15 mouse cellular contexts compared by ENCODE assay signal in the genomic region with DNA sequence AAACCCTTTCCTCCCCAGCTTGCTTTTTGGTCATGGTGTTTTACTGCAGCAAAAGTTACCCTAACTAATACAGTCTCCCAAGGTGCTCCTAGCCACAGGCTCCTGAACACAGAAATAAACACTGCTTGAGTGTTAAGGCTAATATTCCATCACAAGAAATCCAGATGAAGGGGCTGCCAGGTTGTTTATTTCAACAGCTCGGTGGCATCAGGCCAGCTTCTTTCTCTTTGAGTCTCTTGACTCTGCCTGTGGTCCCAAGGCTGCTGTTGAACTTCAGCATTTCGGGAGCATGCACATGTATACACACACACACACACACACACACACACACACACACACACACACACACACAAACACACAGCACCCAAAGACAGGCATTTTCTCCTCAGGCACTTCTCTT. TPM values are rescaled to one million over a fixed set of nuclear protein-coding genes. Genes with fewer than 3 reads are reported as not detected.
A peak's percentile ranks its signal among the peaks of the same experiment; 100 is the strongest.
DNase-seq lines count a peak whose midpoint lies in the region; ATAC-seq and TF ChIP-seq lines count a peak whose summit lies in the region.
"Had no signal": no experiment of that assay in that cellular context is flagged by ENCODE, and none has a peak within 500 bp of the region (broad histone marks: within the 10 kb centered on the region; RNA-seq: fewer than 3 reads in every experiment).

No protein-coding gene starts in this region.

- no peaks in the 10 kb centered on the region for H3K9me3 ChIP-seq in liver, embryonic 11.5 days (ENCODE audit: control insufficient read depth, low read length)
- no peaks in the 10 kb centered on the region for H3K9me3 ChIP-seq in intestine, postnatal 0 days (ENCODE audit: control insufficient read depth)
- H3K9me3 ChIP-seq: embryonic facial prominence, embryonic 13.5 days; G1E; heart, embryonic 13.5 days; lung, embryonic 15.5 days; midbrain, embryonic 15.5 days had no signal

- H3K4me3 ChIP-seq in liver, adult 2 months (ENCODE audit: insufficient read depth, low read depth, low read length), result no peak overlapping the region
- H3K4me3 ChIP-seq in liver, embryonic 11.5 days (ENCODE audit: low read depth, low read length), result no peak overlapping the region
- no peak overlapping the region for H3K4me3 ChIP-seq in bone marrow, adult 2 months (replicated peaks; ENCODE audit: control insufficient read depth, low read depth, low read length)
- H3K4me3 ChIP-seq in intestine, postnatal 0 days (ENCODE audit: low read depth, low read length), result no peak overlapping the region
- no peak overlapping the region for H3K4me3 ChIP-seq in macrophage (ENCODE audit: inconsistent target)
- H3K4me3 ChIP-seq: embryonic facial prominence, embryonic 13.5 days; heart, embryonic 13.5 days; lung, embryonic 15.5 days; midbrain, embryonic 15.5 days had no signal

- no peak for DNase-seq in liver, adult 2 months (ENCODE audit: extremely low read depth, low read depth, low spot score)
- DNase-seq in liver, embryonic 11.5 days (ENCODE audit: low spot score), result no peak
- no peak for DNase-seq in heart, postnatal 10 days
- DNase-seq in cerebellum, postnatal 25 days, result no peak
- DNase-seq: cerebellum, adult 9-10 months had no signal

- no peak for TF ChIP-seq POLR2A in liver, adult 2 months (IDR thresholded peaks at IDR 0.05; ENCODE audit: extremely low read depth, insufficient read depth, low read length)
- TF ChIP-seq POLR2A in bone marrow, adult 2 months (IDR thresholded peaks at IDR 0.05; ENCODE audit: borderline replicate concordance, control insufficient read depth, low read depth, low read length), result no peak

- H3K79me2 ChIP-seq in liver, adult 2 months (ENCODE audit: control insufficient read depth, insufficient read depth, low read length), result no peaks in the 10 kb centered on the region
- H3K79me2 ChIP-seq in macrophage (ENCODE audit: inconsistent target), result no peaks in the 10 kb centered on the region

- H3K36me3 ChIP-seq in liver, adult 2 months (ENCODE audit: control insufficient read depth, insufficient read depth, low read length), result no peaks in the 10 kb centered on the region
- no peaks in the 10 kb centered on the region for H3K36me3 ChIP-seq in liver, embryonic 11.5 days (ENCODE audit: control insufficient read depth, insufficient read depth, low read length)
- H3K36me3 ChIP-seq in intestine, postnatal 0 days (ENCODE audit: control insufficient read depth, insufficient read depth), result no peaks in the 10 kb centered on the region
- no peaks in the 10 kb centered on the region for H3K36me3 ChIP-seq in macrophage (ENCODE audit: inconsistent target)
- H3K36me3 ChIP-seq: embryonic facial prominence, embryonic 13.5 days; G1E; heart, embryonic 13.5 days; lung, embryonic 15.5 days; midbrain, embryonic 15.5 days had no signal

- peak overlapping the region; percentile 42 for H3K9ac ChIP-seq in liver, adult 2 months (ENCODE audit: low read depth, low read length)
- H3K9ac ChIP-seq in liver, embryonic 11.5 days (ENCODE audit: low read depth, low read length), result no peak overlapping the region
- no peak overlapping the region for H3K9ac ChIP-seq in intestine, postnatal 0 days (ENCODE audit: low read depth, low read length)
- H3K9ac ChIP-seq: embryonic facial prominence, embryonic 13.5 days; heart, embryonic 13.5 days; lung, embryonic 15.5 days; midbrain, embryonic 15.5 days had no signal

- H3K4me2 ChIP-seq in liver, embryonic 11.5 days, result no peak overlapping the region
- H3K4me2 ChIP-seq in intestine, postnatal 0 days (replicated peaks; ENCODE audit: low read depth), result no peak overlapping the region
- H3K4me2 ChIP-seq: embryonic facial prominence, embryonic 13.5 days; heart, embryonic 13.5 days; lung, embryonic 15.5 days; midbrain, embryonic 15.5 days had no signal

- no peak for TF ChIP-seq CTCF in liver, adult 2 months (IDR thresholded peaks at IDR 0.05; ENCODE audit: low read depth, low read length)
- TF ChIP-seq CTCF in bone marrow, adult 2 months (IDR thresholded peaks at IDR 0.05; ENCODE audit: control insufficient read depth, insufficient read depth, low read length), result no peak
- TF ChIP-seq CTCF in intestine, postnatal 0 days (IDR thresholded peaks at IDR 0.05; ENCODE audit: low read depth), result no peak

- 17% methylated on average over 2 of the region's 2 CpGs for WGBS in liver, adult 2 months
- WGBS in liver, embryonic 11.5 days, result 65% methylated on average over 2 of the region's 2 CpGs
- WGBS in bone marrow, adult 2 months, result 24% methylated on average over 2 of the region's 2 CpGs
- 67% methylated on average over 2 of the region's 2 CpGs for WGBS in intestine, postnatal 0 days
- WGBS in macrophage (ENCODE audit: missing documents), result 19% methylated on average over 2 of the region's 2 CpGs

- intact Hi-C loops in heart, postnatal 10 days (cut with DNase I), result no loop called here

- no peak for ATAC-seq in liver, embryonic 11.5 days (replicated peaks; ENCODE audit: low FRiP score)
- no peak for ATAC-seq in intestine, postnatal 0 days
- ATAC-seq: forebrain, embryonic 16.5 days; hindbrain, postnatal 0 days; midbrain, embryonic 15.5 days had no signal

- H3K27me3 ChIP-seq in liver, adult 2 months (ENCODE audit: control insufficient read depth, insufficient read depth, low read length), result no peaks in the 10 kb centered on the region
- H3K27me3 ChIP-seq in liver, embryonic 11.5 days (replicated peaks; ENCODE audit: control insufficient read depth, insufficient read depth, low read length), result no peaks in the 10 kb centered on the region
- no peaks in the 10 kb centered on the region for H3K27me3 ChIP-seq in intestine, postnatal 0 days (replicated peaks; ENCODE audit: control insufficient read depth, insufficient read depth, low read length)
- H3K27me3 ChIP-seq: embryonic facial prominence, embryonic 13.5 days; lung, embryonic 15.5 days; midbrain, embryonic 15.5 days had no signal

- peak overlapping the region; percentile 96 for H3K27ac ChIP-seq in liver, adult 2 months (replicated peaks; ENCODE audit: insufficient read depth, low read depth, low read length)
- H3K27ac ChIP-seq in liver, embryonic 11.5 days (ENCODE audit: low read depth, low read length), result no peak overlapping the region
- H3K27ac ChIP-seq in bone marrow, adult 2 months (ENCODE audit: control insufficient read depth, insufficient read depth, low read depth, low read length, poor library complexity), result peak overlapping the region; percentile 8; the same call in 1 of the 2 replicates
- H3K27ac ChIP-seq in intestine, postnatal 0 days (ENCODE audit: low read depth, low read length), result peak overlapping the region; percentile 73
- H3K27ac ChIP-seq in macrophage, result peak overlapping the region; percentile 77
- H3K27ac ChIP-seq: embryonic facial prominence, embryonic 13.5 days; heart, embryonic 13.5 days; hindbrain, postnatal 0 days; lung, embryonic 15.5 days; midbrain, embryonic 15.5 days had no signal

- peaks cover 33% of the 10 kb centered on the region for H3K4me1 ChIP-seq in liver, adult 2 months (ENCODE audit: control insufficient read depth, insufficient read depth, low read length)
- no peaks in the 10 kb centered on the region; the same call in none of the 2 replicates for H3K4me1 ChIP-seq in liver, embryonic 11.5 days (replicated peaks; ENCODE audit: control insufficient read depth, insufficient read depth, low read length)
- peaks cover 16% of the 10 kb centered on the region for H3K4me1 ChIP-seq in bone marrow, adult 2 months (ENCODE audit: control insufficient read depth, insufficient read depth, low read length)
- 0 out of 2 replicates have a peak, but pooled peaks cover 3% of the 10 kb centered on the region for H3K4me1 ChIP-seq in intestine, postnatal 0 days (replicated peaks; ENCODE audit: control insufficient read depth, insufficient read depth, low read length)
- H3K4me1 ChIP-seq: embryonic facial prominence, embryonic 13.5 days; heart, embryonic 13.5 days; midbrain, embryonic 15.5 days had no signal

RNA-seq across cellular contexts. Expression of gene Ak2, which starts 8.6 kb away (rescaled TPM):
- 194 and 232 TPM in 2 replicates for total RNA-seq in liver, adult 2 months (2014; rRNA removed)
- 140 and 156 TPM in 2 replicates for polyA plus RNA-seq in liver, adult 2 months (2012; rRNA removed)
- 235 and 256 TPM in 2 replicates for polyA plus RNA-seq in liver, embryonic 11.5 days (2014; fragmentation: Nextera tagmentation; extraction: Ambion mirVana)
- polyA plus RNA-seq in bone marrow, adult 2 months (2011; ENCODE audit: insufficient read depth, insufficient read length, low replicate concordance, missing spikeins), result 72.4 and 118 TPM in 2 replicates
- polyA plus RNA-seq in intestine, postnatal 0 days (2015; fragmentation: Nextera tagmentation; extraction: Ambion mirVana), result 538 and 552 TPM in 2 replicates
- total RNA-seq in macrophage (2018; cell fraction: chromatin; rRNA removed), result 100 to 1,000 TPM in 1 of 26 experiments, 10 to 100 TPM in 25; 36.7 to 102 (median 78.7) TPM
- total RNA-seq in macrophage (2018; cell fraction: cytosol; rRNA removed), result 100 to 1,000 TPM in 4 of 26 experiments, 10 to 100 TPM in 22; 56.1 to 106 (median 81.4) TPM
- 100 to 1,000 TPM in 2 of 26 experiments, 10 to 100 TPM in 24; 53.5 to 105 (median 79.1) TPM for total RNA-seq in macrophage (2018; cell fraction: nucleus; rRNA removed)
- polyA plus RNA-seq in macrophage (2018), result 63.1 to 68.1 TPM (median 64.7 TPM) in 3 replicates
- 10 to 100 TPM; 91.3 to 93.4 TPM for total RNA-seq in heart, postnatal 10 days (2021)

RNA-seq across cellular contexts. Expression of gene Azin2, which starts 20.9 kb away (rescaled TPM):
- 5.4 and 5.7 TPM in 2 replicates for total RNA-seq in liver, adult 2 months (2014; rRNA removed)
- 0.81 and 1.7 TPM in 2 replicates for polyA plus RNA-seq in liver, adult 2 months (2012; rRNA removed)
- 4.6 and 5.8 TPM in 2 replicates for polyA plus RNA-seq in liver, embryonic 11.5 days (2014; fragmentation: Nextera tagmentation; extraction: Ambion mirVana)
- 2.0 and 2.4 TPM in 2 replicates for polyA plus RNA-seq in bone marrow, adult 2 months (2011; ENCODE audit: insufficient read depth, insufficient read length, low replicate concordance, missing spikeins)
- 13.1 and 13.3 TPM in 2 replicates for polyA plus RNA-seq in intestine, postnatal 0 days (2015; fragmentation: Nextera tagmentation; extraction: Ambion mirVana)
- 10 to 100 TPM in 21 of 26 experiments, 1 to 10 TPM in 5; 3.2 to 17.5 (median 11.2) TPM for total RNA-seq in macrophage (2018; cell fraction: chromatin; rRNA removed)
- total RNA-seq in macrophage (2018; cell fraction: cytosol; rRNA removed), result 1 to 10 TPM; 1.2 to 3.2 (median 2.2) TPM
- total RNA-seq in macrophage (2018; cell fraction: nucleus; rRNA removed), result 10 to 100 TPM in 10 of 26 experiments, 1 to 10 TPM in 16; 2.9 to 20.7 (median 7.8) TPM
- 1.1 to 4.3 TPM (median 1.8 TPM) in 3 replicates for polyA plus RNA-seq in macrophage (2018)
- total RNA-seq in heart, postnatal 10 days (2021), result 1 to 10 TPM; 5.8 to 6.0 TPM
- total RNA-seq: G1E had no signal
- polyA plus RNA-seq: G1E had no signal
